ENCODE assay signal across 16 mouse cellular contexts in genomic region chr5:24719852-24720251, GRCm38 (mm10). TPM values are rescaled to one million over a fixed set of nuclear protein-coding genes. Genes with fewer than 3 reads are reported as not detected.
A peak's percentile ranks its signal among the peaks of the same experiment; 100 is the strongest.
DNase-seq lines count a peak whose midpoint lies in the region; ATAC-seq lines count a peak whose summit lies in the region.
"Had no signal": no experiment of that assay in that cellular context is flagged by ENCODE, and none has a peak within 500 bp of the region (broad histone marks: within the 10 kb centered on the region; RNA-seq: fewer than 3 reads in every experiment).

No protein-coding gene starts in this region.

- ATAC-seq in granulocyte monocyte progenitor cell, adult 5-6 weeks (replicated peaks; ENCODE audit: poor library complexity, severe bottlenecking): peak; percentile 80
- ATAC-seq: forebrain, embryonic 14.5 days; forebrain, postnatal 0 days had no signal

- intact Hi-C loops in heart, postnatal 36 days (cut with DNase I): no loop called here

- peak; percentile 18 for DNase-seq in MEL-GATA-1-ER (ENCODE audit: extremely low read depth, low read depth)
- no peak for DNase-seq in frontal cortex, postnatal 36 days (ENCODE audit: low spot score in 2 of 2)
- no peak for DNase-seq in heart, postnatal 36 days
- no peak for DNase-seq in cerebellum, adult 11 months
- DNase-seq: adrenal gland, adult 2 months; adrenal gland, postnatal 10 days; adrenal gland, postnatal 25 days; cerebellum, adult 11-12 months; cerebellum, adult 2 months; cerebellum, adult 9-10 months; cerebellum, postnatal 10 days; cerebellum, postnatal 25 days; embryo, embryonic 11 days; forebrain, postnatal 0 days had no signal

RNA-seq across cellular contexts. Expression of gene Wdr86, which starts 10.7 kb away (rescaled TPM):
- 1.5 and 2.2 TPM in 2 replicates for total RNA-seq in granulocyte monocyte progenitor cell, adult 5-6 weeks (2014; fragmentation: Nextera tagmentation)
- not detected in 2 replicates for total RNA-seq in granulocyte monocyte progenitor cell, adult 5-6 weeks (2017)
- total RNA-seq in heart, postnatal 36 days (2021): under 1 TPM; 0.49 to 0.53 TPM

RNA-seq across cellular contexts. Expression of gene Nub1, which starts 34.5 kb away (rescaled TPM):
- 28.2 and 30.4 TPM in 2 replicates for total RNA-seq in granulocyte monocyte progenitor cell, adult 5-6 weeks (2014; fragmentation: Nextera tagmentation)
- total RNA-seq in granulocyte monocyte progenitor cell, adult 5-6 weeks (2017): 33.1 and 37.6 TPM in 2 replicates
- total RNA-seq in heart, postnatal 36 days (2021): 10 to 100 TPM; 38.0 to 39.3 TPM

RNA-seq across cellular contexts. Expression of gene Crygn, which starts 38.0 kb away (rescaled TPM):
- total RNA-seq in granulocyte monocyte progenitor cell, adult 5-6 weeks (2014; fragmentation: Nextera tagmentation): not detected in 2 replicates
- total RNA-seq in granulocyte monocyte progenitor cell, adult 5-6 weeks (2017): not detected in 2 replicates
- not detected for total RNA-seq in heart, postnatal 36 days (2021)
- total RNA-seq: adrenal gland, postnatal 10 days had no signal
